Mouse (Mus musculus) myocyte (in vitro differentiated cells): ENCODE measurements around the gene Lats1. TPM values are rescaled to one million over a fixed set of nuclear protein-coding genes. Genes with fewer than 3 reads are reported as not detected.

ENCODE experiments used
- H3K27me3 ChIP-seq: one replicate; pipeline ENCODE4 v1.6.1; 2011; ENCODE audit not compliant: control insufficient read depth, insufficient read depth, insufficient read length
- H3K36me3 ChIP-seq: one replicate; pipeline ENCODE4 v1.6.1; 2011; ENCODE audit not compliant: control insufficient read depth, insufficient read depth
- H3K4me2 ChIP-seq: one replicate; pipeline ENCODE4 v1.6.1; 2011; ENCODE audit warnings: low read depth, control low read depth
- H3K4me3 ChIP-seq: one replicate; pipeline ENCODE4 v1.5.1; 2011; ENCODE audit warnings: mild to moderate bottlenecking, control low read depth, moderate library complexity
- H3K79me2 ChIP-seq: one replicate; pipeline ENCODE4 v1.6.1; 2011; ENCODE audit not compliant: control insufficient read depth, insufficient read depth
- H3ac ChIP-seq: one replicate; pipeline ENCODE4 v1.6.1; 2011; ENCODE audit not compliant: control insufficient read depth, insufficient read length
- CEBPB ChIP-seq: IDR thresholded peaks from 2 replicates; pipeline ENCODE4 v1.6.1; 2011; ENCODE audit warnings: mild to moderate bottlenecking, moderate library complexity; ENCODE audit not compliant: poor library complexity, insufficient read depth, severe bottlenecking
- E2F4 ChIP-seq: IDR thresholded peaks from one replicate; pipeline ENCODE4 v1.6.1; 2011; ENCODE audit warnings: mild to moderate bottlenecking, control low read depth, moderate library complexity; ENCODE audit not compliant: insufficient read depth
- MAX ChIP-seq: IDR thresholded peaks from one replicate; pipeline ENCODE4 v1.6.1; 2011; ENCODE audit warnings: low read depth, mild to moderate bottlenecking, control low read depth
- MYOD1 ChIP-seq, 3 experiments: IDR thresholded peaks; one replicate each; pipeline ENCODE4 v1.6.1; 2011; ENCODE audit warnings: control low read depth in 2 of 3, low read depth in 2 of 3, mild to moderate bottlenecking in 2 of 3, moderate library complexity in 1 of 3; ENCODE audit not compliant: insufficient read length in 2 of 3, control insufficient read depth in 1 of 3
- MYOG ChIP-seq, 3 experiments: IDR thresholded peaks; one replicate each; pipeline ENCODE4 v1.6.1; 2011; ENCODE audit warnings: control low read depth in 2 of 3, low read depth in 2 of 3, mild to moderate bottlenecking in 2 of 3; ENCODE audit not compliant: insufficient read length in 2 of 3, control insufficient read depth in 1 of 3, insufficient read depth in 1 of 3
- POLR2A ChIP-seq: IDR thresholded peaks from one replicate; pipeline ENCODE4 v1.6.1; 2011; ENCODE audit warnings: low read depth, mild to moderate bottlenecking, control low read depth, moderate library complexity; ENCODE audit not compliant: insufficient read length
- POLR2AphosphoS2 ChIP-seq: IDR thresholded peaks from one replicate; pipeline ENCODE4 v1.6.1; 2011; ENCODE audit warnings: low read depth, control low read depth; ENCODE audit not compliant: insufficient read length
- REST ChIP-seq: IDR thresholded peaks from one replicate; pipeline ENCODE4 v1.6.1; 2011; ENCODE audit warnings: mild to moderate bottlenecking, control low read depth, moderate library complexity; ENCODE audit not compliant: insufficient read depth, insufficient read length
- SRF ChIP-seq: IDR thresholded peaks from one replicate; pipeline ENCODE4 v1.6.1; 2011; ENCODE audit warnings: low read depth; ENCODE audit not compliant: control insufficient read depth, insufficient read length
- TCF12 ChIP-seq: IDR thresholded peaks from one replicate; pipeline ENCODE4 v1.6.1; 2011; ENCODE audit warnings: mild to moderate bottlenecking, control low read depth; ENCODE audit not compliant: poor library complexity, insufficient read depth, severe bottlenecking
- TCF3 ChIP-seq: IDR thresholded peaks from one replicate; pipeline ENCODE4 v1.6.1; 2011; ENCODE audit warnings: low read depth, control low read depth; ENCODE audit not compliant: insufficient read length
- USF1 ChIP-seq: IDR thresholded peaks from one replicate; pipeline ENCODE4 v1.6.1; 2011; ENCODE audit warnings: low read depth, mild to moderate bottlenecking, control low read depth, moderate library complexity
- polyA plus RNA-seq: library from polyadenylated mRNA; unstranded; fragments of >200 nt; fragmentation: generic; extraction: Trizol; gene quantifications from one replicate; pipeline ENCODE4 v1.2.1, GENCODE M21; 2012; ENCODE audit warnings: missing spikeins

Lats1 gene
- polyA plus RNA-seq, 1 experiment, result 5.0 TPM

DNA sequence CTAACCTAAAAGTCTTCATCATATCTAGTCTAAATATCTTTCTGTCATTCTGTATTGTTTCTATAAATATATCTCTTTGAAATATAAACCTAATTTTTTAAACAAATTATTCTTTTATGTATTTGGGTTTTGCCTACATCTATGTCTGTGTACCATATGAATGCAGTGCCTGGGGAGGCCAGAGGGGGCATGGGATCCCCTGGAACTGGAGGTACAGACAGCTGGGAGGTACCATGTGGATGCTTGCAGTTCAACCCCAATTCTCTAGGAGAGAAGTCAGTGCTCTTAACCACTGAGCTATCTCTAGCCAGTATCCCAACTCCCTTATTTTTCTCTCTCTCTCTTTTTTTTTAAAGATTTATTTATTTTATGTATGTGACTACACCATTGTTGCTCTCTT is 14.3 kb downstream of the Lats1 start:
- H3K4me2 ChIP-seq, result no peak overlapping the region
- H3K36me3 ChIP-seq, result peaks cover 48% of the 10 kb centered on the region
- H3ac ChIP-seq, result no peak overlapping the region
- H3K27me3 ChIP-seq, result no peaks in the 10 kb centered on the region
- H3K4me3 ChIP-seq, result no peak overlapping the region
- no peak for TF ChIP-seq MAX
- TF ChIP-seq TCF12, result no peak
- no peak for TF ChIP-seq MYOD1 (IDR thresholded peaks at IDR 0.05; ENCODE audit: control insufficient read depth in 1 of 3, insufficient read length in 2 of 3, low read depth in 2 of 3)
- TF ChIP-seq TCF3, result no peak
- no peak for TF ChIP-seq E2F4
- no peak for TF ChIP-seq CEBPB
- TF ChIP-seq REST, result no peak
- no peak for TF ChIP-seq MYOG (IDR thresholded peaks at IDR 0.05; ENCODE audit: control insufficient read depth in 1 of 3, insufficient read depth in 1 of 3, insufficient read length in 2 of 3, low read depth in 2 of 3)
- TF ChIP-seq SRF, result no peak
- TF ChIP-seq POLR2AphosphoS2, result no peak
- no peak for TF ChIP-seq POLR2A
- TF ChIP-seq USF1, result no peak
- peaks cover 32% of the 10 kb centered on the region for H3K79me2 ChIP-seq

DNA sequence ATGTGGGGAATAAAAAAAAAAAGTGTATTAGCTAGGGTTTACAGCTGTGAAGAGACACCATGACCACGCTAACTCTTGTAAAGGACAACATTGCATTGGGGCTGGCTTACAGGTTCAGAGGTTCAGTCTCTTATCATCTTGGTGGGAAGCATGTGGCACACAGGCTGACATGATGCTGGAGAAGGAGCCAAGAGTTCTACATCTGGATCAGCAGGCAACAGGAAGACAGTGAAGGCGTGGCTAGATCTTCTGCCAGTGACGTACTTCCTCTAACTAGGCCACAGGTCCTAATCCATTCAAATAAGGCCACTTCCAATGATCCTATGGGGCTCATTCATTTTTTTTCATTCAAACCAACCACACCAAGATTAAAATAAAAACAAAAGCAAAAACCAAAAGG is 19.1 kb downstream of the Lats1 start:
- Histone ChIP-seq H3K4me2 (no peak overlapping the region), H3K36me3 (peaks cover 49% of the 10 kb centered on the region)
- TF ChIP-seq CEBPB (no peak), POLR2A (no peak), MYOD1 (IDR thresholded peaks at IDR 0.05; ENCODE audit: control insufficient read depth in 1 of 3, insufficient read length in 2 of 3, low read depth in 2 of 3) (no peak), MYOG (IDR thresholded peaks at IDR 0.05; ENCODE audit: control insufficient read depth in 1 of 3, insufficient read depth in 1 of 3, insufficient read length in 2 of 3, low read depth in 2 of 3) (no peak), USF1 (no peak), TCF12 (no peak), E2F4 (no peak), MAX (no peak), SRF (no peak), REST (no peak), POLR2AphosphoS2 (no peak)

DNA sequence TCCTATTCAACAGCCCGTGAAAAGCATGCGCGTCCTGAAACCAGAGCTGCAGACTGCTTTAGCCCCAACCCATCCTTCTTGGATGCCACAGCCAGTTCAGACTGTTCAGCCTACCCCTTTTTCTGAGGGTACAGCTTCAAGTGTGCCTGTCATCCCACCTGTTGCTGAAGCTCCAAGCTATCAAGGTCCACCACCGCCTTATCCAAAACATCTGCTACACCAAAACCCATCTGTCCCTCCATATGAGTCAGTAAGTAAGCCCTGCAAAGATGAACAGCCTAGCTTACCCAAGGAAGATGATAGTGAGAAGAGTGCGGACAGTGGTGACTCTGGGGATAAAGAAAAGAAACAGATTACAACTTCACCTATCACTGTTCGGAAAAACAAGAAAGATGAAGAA is 21.6 kb downstream of the Lats1 start:
- Histone ChIP-seq H3K4me3 (no peak overlapping the region), H3K4me2 (no peak overlapping the region), H3K36me3 (peaks cover 63% of the 10 kb centered on the region), H3K27me3 (no peaks in the 10 kb centered on the region), H3ac (no peak overlapping the region), H3K79me2 (no peaks in the 10 kb centered on the region)
- TF ChIP-seq CEBPB, result no peak

More for the DNA sequence above, 19.1 kb downstream of the Lats1 start:
- Histone ChIP-seq H3K79me2 (no peaks in the 10 kb centered on the region), H3ac (no peak overlapping the region), H3K27me3 (no peaks in the 10 kb centered on the region), H3K4me3 (no peak overlapping the region)

DNA sequence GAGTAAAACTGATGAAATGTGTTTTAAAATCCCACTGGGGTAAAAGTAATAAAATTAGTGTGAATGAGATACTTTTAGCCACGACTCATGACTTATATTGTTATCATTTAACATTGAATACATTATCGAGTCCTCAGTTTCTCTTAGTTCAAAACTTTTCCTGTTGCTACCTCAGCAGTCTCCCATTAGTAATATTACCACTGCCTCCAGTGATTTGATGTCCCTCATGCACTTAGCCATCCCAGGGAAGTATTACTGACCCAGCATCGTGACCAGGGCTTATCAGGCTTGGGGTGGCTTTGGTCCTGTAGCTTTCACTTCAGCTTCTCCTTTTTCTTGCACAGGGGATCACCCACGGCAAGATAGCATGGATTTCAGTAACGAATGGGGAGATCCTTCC is 29.1 kb downstream of the Lats1 start:
- H3K27me3 ChIP-seq, result no peaks in the 10 kb centered on the region
- H3K4me2 ChIP-seq, result no peak overlapping the region
- no peak overlapping the region for H3K4me3 ChIP-seq
- no peak overlapping the region for H3ac ChIP-seq
- H3K79me2 ChIP-seq, result no peaks in the 10 kb centered on the region
- TF ChIP-seq TCF12 (no peak), MYOG (IDR thresholded peaks at IDR 0.05; ENCODE audit: control insufficient read depth in 1 of 3, insufficient read depth in 1 of 3, insufficient read length in 2 of 3, low read depth in 2 of 3) (no peak), E2F4 (no peak), REST (no peak), POLR2AphosphoS2 (no peak), MYOD1 (IDR thresholded peaks at IDR 0.05; ENCODE audit: control insufficient read depth in 1 of 3, insufficient read length in 2 of 3, low read depth in 2 of 3) (no peak), USF1 (no peak), MAX (no peak), SRF (no peak), POLR2A (no peak), TCF3 (no peak), CEBPB (no peak)
- H3K36me3 ChIP-seq, result peaks cover 54% of the 10 kb centered on the region

DNA sequence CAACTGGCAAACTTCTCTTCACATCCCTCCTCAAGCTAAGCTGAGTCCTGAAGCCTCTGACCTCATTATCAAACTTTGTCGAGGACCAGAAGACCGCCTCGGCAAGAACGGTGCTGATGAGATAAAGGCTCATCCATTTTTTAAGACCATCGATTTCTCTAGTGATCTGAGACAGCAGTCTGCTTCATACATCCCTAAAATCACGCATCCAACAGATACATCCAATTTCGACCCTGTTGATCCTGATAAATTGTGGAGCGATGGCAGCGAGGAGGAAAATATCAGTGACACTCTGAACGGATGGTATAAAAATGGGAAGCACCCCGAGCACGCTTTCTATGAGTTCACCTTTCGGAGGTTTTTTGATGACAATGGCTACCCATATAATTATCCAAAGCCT is 31.5 kb downstream of the Lats1 start:
- Histone ChIP-seq H3K79me2 (no peaks in the 10 kb centered on the region), H3K36me3 (peaks cover 40% of the 10 kb centered on the region), H3ac (no peak overlapping the region), H3K27me3 (no peaks in the 10 kb centered on the region), H3K4me3 (no peak overlapping the region), H3K4me2 (no peak overlapping the region)
- no peak for TF ChIP-seq TCF12
- no peak for TF ChIP-seq TCF3
- no peak for TF ChIP-seq E2F4
- no peak for TF ChIP-seq USF1
- TF ChIP-seq POLR2AphosphoS2, result no peak
- no peak for TF ChIP-seq MAX
- TF ChIP-seq REST, result no peak
- no peak for TF ChIP-seq POLR2A
- no peak for TF ChIP-seq MYOD1 (IDR thresholded peaks at IDR 0.05; ENCODE audit: control insufficient read depth in 1 of 3, insufficient read length in 2 of 3, low read depth in 2 of 3)
- TF ChIP-seq CEBPB, result no peak
- no peak for TF ChIP-seq MYOG (IDR thresholded peaks at IDR 0.05; ENCODE audit: control insufficient read depth in 1 of 3, insufficient read depth in 1 of 3, insufficient read length in 2 of 3, low read depth in 2 of 3)
- TF ChIP-seq SRF, result no peak
